Mouse (Mus musculus): ENCODE results near the gene Gm16503. TPM values are rescaled to one million over a fixed set of nuclear protein-coding genes. Genes with fewer than 3 reads are reported as not detected.
"Not testable (repeated sequence)": the region's sequence is repeated elsewhere in the genome, so short reads cannot be mapped to it uniquely, and the experiment has no call there.

Gm16503 gene
- polyA plus RNA-seq, 1 experiment from 2014 or later = 0.53 TPM

DNA sequence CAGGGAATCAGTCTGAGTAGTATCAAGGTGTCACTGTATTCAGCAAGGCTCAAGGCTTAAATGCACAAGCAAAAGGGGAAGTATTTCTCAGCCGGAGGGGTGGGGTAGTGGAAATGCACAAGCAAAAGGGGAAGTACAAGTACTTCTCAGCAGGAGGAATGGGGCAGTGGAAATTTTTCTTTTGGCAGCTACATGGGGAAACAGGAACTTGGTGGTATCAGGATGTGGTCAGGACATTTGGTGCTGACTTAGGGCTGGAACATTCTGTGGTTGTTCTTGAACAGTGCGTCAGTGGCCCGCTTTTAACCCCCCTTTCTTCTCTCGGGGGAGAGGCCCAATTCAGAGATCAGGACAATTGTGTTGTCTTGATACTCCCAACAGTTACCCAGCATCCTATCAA is 39.4 kb downstream of the Gm16503 start:
- DNase-seq (ENCODE audit: low spot score); H3K4me3 ChIP-seq (ENCODE audit: low read depth, low read length); ATAC-seq (replicated peaks; ENCODE audit: low FRiP score, low TSS enrichment, low read depth); H3K9me3 ChIP-seq (ENCODE audit: control insufficient read depth, low read length); H3K27me3 ChIP-seq (replicated peaks; ENCODE audit: control insufficient read depth, insufficient read depth, low read length); H3K4me1 ChIP-seq (replicated peaks; ENCODE audit: control insufficient read depth, insufficient read depth, low read length); H3K4me2 ChIP-seq (ENCODE audit: low read length); H3K9ac ChIP-seq (ENCODE audit: low read length); H3K36me3 ChIP-seq (ENCODE audit: control insufficient read depth, insufficient read depth, low read length); H3K27ac ChIP-seq (ENCODE audit: low read depth): not testable (repeated sequence)
- 91% methylated on average over 4 of the region's 4 CpGs for WGBS

DNA sequence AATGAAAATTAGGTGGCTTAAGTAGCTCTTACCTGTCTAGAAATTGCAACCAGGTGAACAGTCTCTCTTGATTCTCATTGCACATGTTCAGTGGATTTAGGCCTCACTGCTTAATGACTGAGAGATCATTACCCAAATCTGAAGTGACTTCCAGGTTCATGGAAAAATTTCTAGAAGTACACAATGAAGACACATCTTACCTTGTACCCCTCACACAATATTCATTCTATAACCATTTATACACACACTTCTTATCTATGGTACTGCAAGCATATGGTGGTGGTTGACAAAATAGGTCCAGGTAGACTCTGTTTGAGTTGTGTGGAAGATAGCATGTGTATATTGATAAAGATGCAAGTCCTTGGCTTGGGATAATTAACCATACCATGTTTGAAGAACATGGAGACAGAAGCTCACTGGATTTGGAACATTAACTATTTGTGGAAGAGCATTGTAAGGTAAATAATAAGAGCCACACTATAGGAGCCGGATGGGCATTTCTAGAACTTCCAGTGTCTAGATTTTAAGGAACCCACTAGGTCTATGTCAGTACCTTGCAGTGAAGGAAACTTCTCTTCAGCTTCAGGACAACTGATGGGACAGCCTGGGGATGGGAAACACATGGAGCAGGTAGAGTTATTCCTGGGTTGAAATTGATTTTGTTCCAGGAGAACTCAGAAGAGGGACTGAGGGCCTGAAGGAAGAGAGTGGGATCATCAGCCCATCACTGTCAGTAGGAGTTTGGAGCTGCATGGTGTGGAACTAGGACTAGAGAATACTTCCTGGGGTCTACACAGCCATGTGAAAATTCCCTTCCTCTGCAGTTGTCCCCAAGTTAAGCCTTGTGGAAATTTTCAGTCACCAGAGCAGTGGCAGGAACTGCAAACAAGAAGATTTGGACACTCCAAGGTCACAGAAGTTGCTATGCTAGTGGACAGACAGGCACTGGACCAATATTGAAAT is 46.8 kb downstream of the Gm16503 start:
- Histone ChIP-seq H3K4me3 (ENCODE audit: low read depth, low read length) (no peak overlapping the region), H3K9me3 (ENCODE audit: control insufficient read depth, low read length) (peaks cover 14% of the 10 kb centered on the region), H3K27me3 (replicated peaks; ENCODE audit: control insufficient read depth, insufficient read depth, low read length) (no peaks in the 10 kb centered on the region), H3K36me3 (ENCODE audit: control insufficient read depth, insufficient read depth, low read length) (no peaks in the 10 kb centered on the region), H3K4me1 (replicated peaks; ENCODE audit: control insufficient read depth, insufficient read depth, low read length) (no peaks in the 10 kb centered on the region), H3K4me2 (ENCODE audit: low read length) (no peak overlapping the region), H3K9ac (ENCODE audit: low read length) (no peak overlapping the region), H3K27ac (ENCODE audit: low read depth) (no peak overlapping the region)
- no peak for DNase-seq (ENCODE audit: low spot score)
- peak; percentile 36; the same call in 1 of the 2 replicates for ATAC-seq (replicated peaks; ENCODE audit: low FRiP score, low TSS enrichment, low read depth)
- 75% methylated on average over 1 of the region's 1 CpGs for WGBS

Other genes with a start within 250 kb of the Gm16503 start
- gene Zfp988, start 234.5 kb upstream of the Gm16503 start, polyA plus RNA-seq (2014; fragmentation: Nextera tagmentation; extraction: Ambion mirVana) = 0.43 and 0.55 TPM in 2 replicates
- not detected in 2 replicates for gene Zfp978, start 178.9 kb upstream of the Gm16503 start, polyA plus RNA-seq (2014; fragmentation: Nextera tagmentation; extraction: Ambion mirVana)
- 5.0 and 6.3 TPM in 2 replicates for gene Zfp982, start 47.8 kb upstream of the Gm16503 start, polyA plus RNA-seq (2014; fragmentation: Nextera tagmentation; extraction: Ambion mirVana)
- 0.55 and 0.81 TPM in 2 replicates for gene Zfp985, start 13.1 kb downstream of the Gm16503 start, polyA plus RNA-seq (2014; fragmentation: Nextera tagmentation; extraction: Ambion mirVana)
- gene Zfp979, start 102.3 kb downstream of the Gm16503 start, polyA plus RNA-seq (2014; fragmentation: Nextera tagmentation; extraction: Ambion mirVana) = 3.2 and 3.3 TPM in 2 replicates
- not detected in 2 replicates for gene Zfp534, start 162.3 kb downstream of the Gm16503 start, polyA plus RNA-seq (2014; fragmentation: Nextera tagmentation; extraction: Ambion mirVana)